Mouse (Mus musculus) lung, postnatal 25 days (tissue): Measurements from ENCODE around the gene Dusp14.
A peak's percentile ranks its signal among the peaks of the same experiment; 100 is the strongest.

ENCODE experiments used
- DNase-seq: peaks from one replicate; pipeline ENCODE4 v3.0.0; 2022; ENCODE audit warnings: low spot score

The Dusp14 gene

DNA sequence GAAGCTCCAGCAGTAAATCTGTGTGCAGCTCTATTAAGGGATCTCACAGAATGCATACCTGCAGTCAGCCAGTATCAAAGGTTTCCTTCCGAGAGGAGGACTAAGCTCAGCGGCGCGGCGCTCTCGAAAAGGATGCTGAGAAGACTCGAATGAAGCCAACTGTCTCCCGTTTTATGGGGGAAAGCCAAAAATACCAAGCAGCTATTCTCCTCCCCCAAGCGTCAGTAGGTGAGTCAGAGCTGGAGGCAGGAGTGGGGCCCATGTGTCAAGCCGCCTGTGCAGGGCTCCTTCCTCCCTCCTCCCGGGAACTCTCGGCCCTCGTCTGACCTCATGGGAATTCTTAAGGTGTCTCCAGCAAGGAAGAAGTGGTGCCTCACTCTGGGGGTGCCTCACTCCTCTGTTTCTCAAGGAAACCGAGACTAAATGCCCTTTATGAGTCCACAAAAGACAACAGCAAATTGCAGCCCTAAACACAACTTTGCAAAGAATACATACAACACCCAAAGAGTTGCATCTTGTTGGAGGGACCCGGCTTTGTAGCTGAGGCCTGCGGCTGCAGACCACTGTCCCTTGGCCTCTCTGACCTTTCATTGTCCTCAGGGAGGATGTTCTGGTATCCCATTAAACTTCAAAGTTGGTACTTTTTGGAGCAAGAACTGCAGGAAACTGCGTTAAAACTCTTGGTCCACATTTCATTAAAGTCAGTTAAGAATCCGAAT is 2.0 kb downstream of the Dusp14 start:
- DNase-seq, result peak; percentile 67

DNA sequence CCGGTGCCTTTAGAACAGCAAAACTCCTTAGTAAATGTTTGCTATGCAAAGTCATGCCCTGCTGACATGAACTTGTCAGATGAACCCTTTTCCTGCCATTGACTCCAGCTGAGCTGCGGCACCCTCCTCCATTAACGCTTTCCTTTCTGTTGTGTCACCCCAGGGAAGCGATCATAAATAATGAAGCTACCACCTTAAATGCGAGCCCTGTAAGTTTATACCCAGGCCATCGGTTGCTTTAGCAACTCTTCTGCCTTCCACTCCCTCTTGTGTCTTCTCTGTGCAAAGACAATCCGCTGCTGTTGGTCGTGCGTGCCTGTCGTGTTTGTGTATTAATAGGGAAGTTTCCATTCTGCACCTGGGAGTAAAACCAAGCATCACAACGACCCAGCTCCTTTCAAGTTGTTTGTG is 3.0 kb downstream of the Dusp14 start:
- DNase-seq, result no peak

DNA sequence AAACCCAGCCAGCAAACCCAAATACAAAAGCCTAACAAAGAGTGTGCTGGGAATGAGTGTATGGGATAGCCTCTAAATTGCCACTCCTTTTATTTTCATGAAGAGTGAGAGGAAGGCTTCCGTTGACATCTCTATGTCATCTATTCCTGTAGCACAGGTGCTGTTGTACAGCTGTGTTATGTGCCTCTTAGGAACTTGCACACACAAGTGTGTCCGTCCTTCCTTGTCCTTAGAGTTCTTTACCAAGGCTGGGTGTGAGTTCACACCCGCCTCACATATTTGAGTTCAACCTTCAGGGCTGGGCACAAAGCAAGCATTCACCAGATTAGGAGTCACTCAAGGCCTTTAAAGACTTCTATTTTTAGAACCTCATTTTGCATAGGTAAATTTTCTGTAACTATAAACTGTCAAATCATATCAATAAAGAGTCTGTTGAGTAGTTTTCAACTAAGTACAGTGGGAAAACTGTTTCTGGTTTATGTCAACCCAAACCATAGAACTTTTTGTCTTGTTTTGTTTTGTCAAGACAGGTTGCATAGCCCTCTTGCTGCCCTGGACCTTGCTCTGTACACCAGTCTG is 5.3 kb downstream of the Dusp14 start:
- no peak for DNase-seq

DNA sequence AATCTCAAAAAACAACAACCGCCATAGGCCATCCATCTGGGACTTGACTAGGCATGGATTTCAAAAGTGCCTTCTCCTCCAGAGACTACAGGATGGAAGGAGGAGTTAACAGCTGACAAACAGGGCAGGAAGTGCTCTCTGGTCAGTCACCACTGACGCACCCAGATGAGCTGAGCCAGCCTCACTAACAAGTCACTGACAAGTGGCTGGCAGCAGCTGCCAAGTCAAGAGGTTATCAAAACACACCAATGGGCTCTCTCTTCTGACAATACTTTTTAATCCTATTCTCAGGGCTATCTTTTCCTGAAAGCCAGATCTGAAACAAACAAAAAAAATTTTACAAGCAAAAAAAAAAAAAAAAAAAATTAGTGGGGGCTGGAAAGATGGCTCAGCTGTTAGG is 6.3 kb downstream of the Dusp14 start:
- DNase-seq, result peak; percentile 45

DNA sequence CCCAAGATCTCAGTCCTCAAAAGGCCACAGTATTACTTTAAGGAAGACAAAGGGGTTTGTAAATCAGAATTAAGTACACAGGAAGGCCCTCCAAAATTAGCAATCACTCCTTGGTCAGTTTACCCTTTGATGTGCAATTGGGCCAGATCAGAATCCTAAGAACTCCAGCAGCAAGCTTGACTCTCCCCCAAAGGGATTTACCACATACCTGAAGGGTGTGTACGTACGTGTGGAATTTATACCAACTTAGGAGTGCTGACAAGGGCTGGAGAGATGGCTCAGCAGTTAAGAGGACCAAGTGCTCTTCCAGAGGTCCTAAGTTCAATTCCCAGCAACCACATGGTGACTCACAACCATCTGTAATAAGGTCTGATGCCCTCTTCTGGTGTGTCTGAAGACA is 7.2 kb downstream of the Dusp14 start:
- no peak for DNase-seq

DNA sequence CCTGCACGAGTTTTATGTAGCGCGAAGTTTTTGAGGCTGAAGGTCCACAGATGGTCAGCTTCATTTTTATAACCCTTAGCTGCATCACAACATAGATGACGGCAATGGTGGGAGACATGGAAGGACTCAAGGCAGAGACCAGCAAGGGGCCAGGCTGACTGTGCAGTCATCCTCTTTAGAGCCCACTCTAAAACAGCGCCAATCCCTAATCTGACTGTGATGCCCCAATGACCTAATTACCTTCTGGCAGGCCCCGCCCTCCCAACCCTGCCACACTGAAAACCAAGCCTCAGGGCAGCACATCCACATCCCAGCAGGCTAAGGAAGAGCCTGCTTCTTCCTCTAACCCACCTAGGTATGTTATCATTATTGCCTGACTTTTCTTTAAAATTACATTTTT is 8.4 kb downstream of the Dusp14 start:
- DNase-seq, result no peak

DNA sequence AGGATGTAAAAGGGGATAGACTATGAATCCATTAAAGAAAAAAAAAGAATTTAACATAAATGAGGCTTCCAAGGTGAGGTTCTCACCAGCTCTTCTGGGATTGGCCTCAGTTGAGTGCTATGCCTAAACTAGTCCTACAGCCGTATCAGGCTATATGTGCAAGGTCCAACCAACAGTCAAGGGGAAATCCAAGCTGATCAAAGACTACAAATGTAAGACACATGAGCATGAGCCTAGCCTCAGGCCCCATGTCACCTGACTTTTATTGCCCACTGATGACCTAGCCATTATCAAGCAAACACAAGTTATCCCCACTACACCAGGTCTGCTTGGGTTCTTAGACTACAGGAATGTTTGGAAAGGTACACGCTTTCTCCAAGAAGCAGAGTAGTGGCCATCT is 9.3 kb downstream of the Dusp14 start:
- no peak for DNase-seq

DNA sequence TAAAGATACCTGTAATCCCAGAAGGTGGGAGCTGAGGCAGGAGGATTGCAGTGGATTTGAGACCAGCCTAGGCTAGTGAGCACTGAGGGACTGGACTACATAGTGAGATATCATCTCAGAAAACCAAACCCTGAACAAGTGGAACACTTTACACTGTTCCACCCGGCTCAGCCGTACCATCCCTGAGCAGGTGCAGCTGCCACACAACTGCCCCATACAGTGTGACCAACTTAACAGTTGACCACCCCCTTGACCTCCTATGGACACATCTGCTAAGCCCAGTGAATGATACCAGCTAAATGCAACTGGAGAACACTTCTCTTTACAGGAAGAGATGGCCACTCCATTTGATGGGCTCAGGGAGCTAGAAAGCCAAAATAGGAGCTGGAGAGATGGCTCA is 11.6 kb downstream of the Dusp14 start:
- no peak for DNase-seq

DNA sequence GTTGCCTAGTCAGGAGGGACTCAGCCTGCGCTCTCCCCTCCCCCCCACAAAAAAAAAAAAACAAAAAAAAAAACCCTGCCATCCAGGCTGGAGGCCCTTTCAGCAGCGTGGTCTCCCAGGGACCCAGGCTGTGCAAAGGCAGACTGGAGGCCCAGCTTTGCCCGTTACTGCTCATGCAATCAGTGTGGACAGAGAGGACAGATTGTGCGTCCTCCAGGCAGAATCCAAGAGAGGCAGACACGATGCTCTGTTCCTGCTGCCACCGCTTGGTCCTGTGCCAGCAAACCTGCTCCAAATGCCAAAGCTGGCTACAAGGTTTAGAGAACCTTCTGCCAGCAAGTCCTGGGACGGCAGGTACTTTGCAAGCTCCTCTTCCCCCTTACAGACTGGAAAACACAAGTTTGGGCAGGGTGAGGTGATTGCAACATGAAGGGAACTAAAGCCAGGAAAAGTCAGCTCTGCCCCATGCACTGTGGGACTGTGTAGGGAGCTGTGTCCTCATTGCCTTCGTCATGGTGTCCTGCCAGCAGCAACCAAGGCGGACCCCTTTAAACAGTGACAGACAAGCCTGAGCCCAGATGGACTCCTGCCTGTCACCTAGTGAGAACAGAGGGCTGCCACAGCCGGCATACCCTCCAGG is 15.4 kb downstream of the Dusp14 start:
- peak; percentile 43 for DNase-seq

DNA sequence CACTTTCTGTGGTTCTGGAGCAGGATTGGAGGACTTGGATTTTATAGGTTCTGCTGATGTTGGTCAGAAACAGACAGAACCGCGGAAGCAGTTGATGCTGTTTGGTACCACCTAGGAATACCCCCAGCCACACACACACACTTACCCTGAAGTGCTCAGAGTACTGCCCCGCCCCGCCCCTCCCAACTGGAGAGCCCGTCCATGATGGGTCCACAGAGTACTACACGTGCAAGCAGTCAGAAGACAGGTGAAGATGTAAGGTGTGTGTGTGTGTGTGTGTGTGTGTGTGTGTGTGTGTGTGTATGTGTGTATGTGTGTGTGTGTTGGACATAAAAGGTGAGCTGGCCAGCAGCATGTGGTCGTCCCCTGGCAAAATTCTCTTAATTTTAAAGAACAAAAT is 16.0 kb downstream of the Dusp14 start:
- no peak for DNase-seq

DNA sequence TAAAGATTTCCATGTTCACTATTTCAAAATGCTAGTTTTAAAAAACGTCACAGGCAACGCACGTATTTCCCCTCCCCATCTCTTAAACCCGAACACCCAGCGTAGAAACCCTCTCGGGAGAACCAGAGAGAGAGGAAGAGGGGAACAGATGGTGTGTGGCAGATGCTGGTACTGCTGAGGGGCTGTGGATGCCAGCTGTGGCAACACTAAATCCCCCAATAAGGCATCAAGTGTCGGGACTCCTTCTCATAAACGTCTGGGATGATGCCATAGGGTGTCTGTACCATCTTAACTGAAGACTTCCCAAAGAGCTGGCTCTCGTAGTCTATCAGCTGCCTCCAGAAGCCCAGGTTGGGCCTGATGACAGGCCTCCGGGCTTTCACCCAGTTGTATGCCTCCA is 20.6 kb downstream of the Dusp14 start:
- DNase-seq, result no peak

DNA sequence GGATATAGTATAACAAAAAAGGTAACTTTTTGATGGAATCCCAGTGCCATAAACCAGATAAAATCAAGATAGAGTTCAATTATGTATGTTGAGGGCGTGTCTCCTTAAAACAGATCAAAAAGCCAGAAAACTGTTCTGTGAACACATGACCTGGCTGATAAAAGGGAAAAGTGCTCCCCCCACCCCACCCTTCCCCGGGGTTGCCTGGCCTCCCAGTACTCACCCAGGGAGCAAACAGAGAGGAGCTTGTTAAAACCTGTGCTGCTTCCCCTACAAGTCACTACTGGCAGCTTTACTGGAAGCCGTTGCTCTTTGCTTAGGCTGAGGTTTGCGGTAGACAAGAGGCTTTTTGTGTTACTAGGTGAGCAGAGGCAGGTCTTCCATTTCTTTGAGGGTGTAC is 21.8 kb downstream of the Dusp14 start:
- DNase-seq, result no peak

DNA sequence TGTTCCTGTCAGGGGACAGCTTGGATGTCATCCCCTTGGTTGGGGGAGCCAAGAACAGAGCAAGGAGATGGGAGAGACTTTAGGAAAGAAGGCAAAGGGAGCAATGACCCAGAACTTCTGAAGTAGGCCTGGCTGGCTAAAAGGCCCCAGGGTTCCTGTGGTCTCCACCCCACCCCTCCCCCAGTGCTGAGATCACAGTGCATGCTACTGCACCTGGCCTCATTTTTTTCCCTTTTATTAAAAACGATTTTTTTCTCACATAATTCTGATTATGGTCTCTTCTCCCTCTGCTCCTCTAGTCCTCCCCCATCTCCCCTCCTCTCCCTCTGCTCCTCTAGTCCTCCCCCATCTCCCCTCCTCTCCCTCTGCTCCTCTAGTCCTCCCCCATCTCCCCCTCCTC is 24.1 kb downstream of the Dusp14 start:
- no peak for DNase-seq

DNA sequence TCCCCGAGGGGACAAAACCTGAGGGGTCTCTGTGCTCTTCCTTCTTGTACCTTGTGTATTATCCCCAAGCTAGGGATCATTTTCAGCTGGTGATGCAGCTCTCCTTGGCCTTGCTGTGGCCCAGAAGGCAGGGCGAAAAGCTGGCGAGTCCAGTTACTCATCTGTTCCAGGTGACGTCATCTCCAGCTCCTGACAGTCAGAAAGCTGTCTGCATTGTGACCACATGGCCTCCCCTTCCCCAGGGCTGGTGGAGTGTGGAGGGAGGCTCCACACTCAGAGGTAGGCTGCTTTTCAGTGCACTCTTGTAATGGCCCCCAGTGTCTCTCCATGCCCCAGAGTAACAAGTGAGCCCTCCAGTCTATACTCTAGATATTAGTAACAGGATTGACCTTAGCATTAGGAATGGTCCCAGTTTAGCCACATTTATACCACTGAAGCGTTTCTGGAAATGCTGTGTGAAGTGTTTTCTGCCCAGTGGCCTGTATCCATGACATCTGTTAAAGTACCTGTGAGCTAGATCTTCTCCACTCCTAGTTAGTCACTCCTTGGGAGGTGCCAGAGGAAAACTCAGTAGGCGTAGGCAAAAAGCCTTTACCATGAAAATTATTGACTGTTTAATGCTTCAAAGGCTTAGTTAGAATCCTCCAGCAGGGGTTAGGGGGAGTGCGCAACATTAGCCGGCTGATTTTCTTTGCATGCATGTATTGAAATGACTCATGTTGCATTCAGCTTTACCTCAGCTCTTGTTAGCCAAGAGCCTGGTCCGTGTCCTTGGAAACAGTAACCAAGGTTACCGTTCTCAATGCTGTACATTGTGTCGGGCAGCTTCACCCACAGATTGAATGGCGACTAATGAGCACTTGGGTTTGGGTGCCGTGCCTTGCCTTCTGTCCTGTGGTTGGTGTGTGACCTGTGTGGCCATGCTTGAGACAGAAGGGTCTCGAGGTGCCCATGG is 26.0 kb downstream of the Dusp14 start:
- no peak for DNase-seq

DNA sequence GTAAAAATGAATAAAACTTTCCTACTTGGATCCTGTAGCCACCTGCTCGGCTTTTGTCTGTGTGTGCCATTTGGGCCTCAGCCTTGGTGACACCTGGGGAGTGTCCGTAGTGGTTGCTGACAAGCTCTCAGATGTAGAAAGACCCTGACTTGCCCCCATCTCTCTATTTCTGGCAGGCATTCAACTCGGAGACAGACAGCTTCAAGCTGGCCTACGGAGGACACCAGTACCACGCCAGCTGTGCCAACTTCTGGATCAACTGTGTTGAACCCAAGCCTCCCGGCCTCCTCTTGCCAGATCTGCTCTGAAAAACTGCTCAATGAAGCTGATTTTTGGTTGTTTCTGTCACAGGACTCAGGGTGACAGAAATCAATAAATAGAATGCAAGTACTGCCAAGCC is 28.4 kb downstream of the Dusp14 start:
- DNase-seq, result no peak

DNA sequence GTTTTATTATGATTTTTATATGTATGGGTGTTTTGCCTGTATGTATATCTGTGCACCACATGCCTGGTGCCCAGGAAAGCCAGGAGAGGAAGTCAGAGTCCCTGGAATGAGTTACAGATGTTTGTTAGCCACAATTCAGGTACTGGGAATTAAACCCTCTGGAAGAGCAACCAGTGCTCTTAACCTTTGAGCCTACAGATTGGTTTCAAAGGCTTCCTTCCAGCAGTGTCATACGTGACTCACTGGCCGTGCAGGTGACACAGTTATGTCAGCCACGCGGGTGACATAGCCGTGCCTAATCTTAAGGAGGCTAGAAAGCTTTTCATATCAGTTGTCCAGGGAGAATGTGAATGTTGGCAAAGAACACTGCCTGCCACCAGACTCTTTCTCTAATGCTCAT is 35.4 kb downstream of the Dusp14 start:
- no peak for DNase-seq

DNA sequence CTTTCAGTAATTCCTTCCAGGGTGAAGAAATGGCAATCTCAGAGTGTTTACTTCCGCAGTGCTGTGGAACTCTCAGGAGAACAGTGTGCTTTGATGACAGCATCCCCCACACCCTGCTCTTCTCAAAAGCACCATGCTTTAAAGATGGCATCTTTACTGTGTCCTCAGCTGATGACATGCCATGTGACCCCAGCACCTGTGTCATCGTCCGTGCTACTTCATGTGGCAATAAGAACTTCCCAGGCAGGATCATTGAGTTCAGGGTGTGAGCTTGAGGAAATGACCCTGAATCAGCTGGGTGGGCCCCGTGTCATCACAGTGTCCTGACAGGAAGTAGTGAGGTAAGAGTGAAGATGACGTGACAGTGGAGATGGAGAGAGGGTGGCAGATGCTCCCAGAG is 36.5 kb downstream of the Dusp14 start:
- DNase-seq, result no peak

DNA sequence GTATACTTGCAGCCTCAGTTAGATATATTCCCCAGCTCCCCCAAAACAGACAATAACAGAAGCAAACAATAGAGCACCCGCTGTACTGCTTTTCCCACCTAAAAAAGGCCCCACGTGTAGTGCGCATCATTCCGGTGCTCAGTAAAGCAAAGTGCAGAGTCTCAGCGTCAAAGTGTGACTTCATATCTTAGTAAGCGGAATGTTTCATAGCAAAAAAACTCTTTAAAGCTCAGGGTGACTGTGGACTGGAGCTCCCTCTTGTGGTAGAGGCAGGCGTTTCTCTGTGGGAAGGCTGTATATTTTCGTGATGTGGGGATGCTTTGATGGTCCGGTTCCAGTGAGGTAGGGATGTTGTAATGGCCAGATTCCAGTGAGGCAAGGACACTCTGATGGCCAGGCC is 37.1 kb downstream of the Dusp14 start:
- peak; percentile 46 for DNase-seq

DNA sequence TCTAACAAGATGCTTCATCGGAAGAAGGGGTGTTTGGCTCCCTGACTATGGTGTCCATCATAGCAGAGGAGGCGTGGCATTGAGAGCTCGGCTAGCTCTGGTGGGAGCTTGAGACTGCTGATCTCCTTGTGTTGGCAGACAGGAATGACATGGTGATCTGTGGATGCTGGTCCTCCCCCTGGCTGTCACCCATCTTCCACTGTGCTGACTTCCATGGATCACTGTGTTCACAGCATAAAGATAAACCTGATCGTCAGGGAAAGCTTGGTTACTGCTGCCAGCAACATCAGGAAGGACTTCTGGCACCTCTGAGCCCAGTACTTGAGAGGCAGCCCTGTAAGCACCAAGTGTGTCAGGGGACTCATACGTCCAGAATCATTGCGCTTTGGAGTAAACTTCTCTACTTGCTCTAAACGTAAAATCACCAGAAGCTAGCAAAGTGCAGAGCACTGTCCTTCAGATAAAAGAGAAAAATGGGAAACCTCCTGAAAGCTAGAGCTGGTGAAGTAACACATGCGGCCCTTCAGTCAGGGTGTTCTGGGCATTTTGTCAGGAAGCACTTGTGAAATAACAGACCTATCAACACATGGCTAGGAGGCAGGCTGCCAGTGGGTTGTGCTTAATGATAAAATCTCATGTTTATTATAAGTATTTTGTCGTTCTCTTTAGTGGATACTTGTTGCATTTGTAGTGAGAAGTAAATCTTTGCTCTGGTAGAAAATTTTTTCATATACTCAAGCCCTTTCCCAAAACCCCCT is 40.6 kb downstream of the Dusp14 start:
- DNase-seq, result peak; percentile 83

DNA sequence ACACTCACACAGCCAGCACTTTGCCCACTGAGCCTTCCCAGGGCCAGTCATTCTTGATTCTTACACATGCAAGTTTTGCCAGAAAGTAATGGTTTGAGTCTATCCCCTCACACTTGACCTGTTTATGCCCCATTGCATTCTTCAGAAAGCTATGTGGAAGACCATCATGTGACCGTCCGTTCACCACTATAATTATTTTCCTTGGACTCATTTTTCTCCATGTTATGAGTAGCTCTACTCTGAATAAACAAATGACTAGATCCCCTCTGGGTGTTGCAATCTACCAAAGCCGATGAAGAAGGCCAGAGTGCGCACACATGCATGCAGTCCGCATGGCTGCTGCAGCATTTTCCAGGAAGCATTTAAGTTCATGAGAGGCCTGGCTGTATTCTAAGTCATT is 41.8 kb downstream of the Dusp14 start:
- no peak for DNase-seq

DNA sequence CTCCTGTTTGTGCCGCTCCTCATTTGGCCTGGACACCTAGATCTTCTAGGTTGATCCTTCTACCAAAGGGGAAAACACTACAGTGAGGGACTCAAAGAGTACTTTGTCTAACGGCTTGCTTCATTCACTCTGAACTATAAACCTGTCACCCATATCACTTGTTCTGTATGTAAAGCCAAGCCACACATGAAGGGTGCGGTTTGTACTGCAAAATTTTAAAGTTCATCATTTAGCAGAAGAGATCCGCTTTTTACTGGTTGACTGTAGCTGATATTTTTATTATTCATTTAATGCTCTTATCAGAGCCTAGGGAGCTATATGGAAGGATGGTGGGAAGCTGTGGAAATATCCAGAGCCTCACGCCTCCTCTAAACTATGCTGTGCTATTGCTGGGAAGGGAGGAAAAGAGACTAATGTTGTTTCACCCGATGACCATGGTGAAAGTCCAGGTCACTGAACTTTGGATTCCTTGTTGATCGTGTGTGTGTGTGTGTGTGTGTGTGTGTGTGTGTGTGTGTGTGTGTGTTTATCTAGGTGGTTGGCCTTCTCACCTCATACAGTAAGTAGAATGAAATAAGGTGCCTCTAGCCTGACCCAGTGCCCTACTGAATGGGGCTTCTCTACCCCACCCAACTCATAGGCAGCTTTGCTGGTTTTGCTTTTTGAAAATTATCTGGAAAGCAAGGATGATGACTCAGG is 52.1 kb downstream of the Dusp14 start:
- DNase-seq, result no peak
